Mouse (Mus musculus) liver, adult 2 months (tissue): ENCODE data around the gene Fosl1.

ENCODE experiments used
- CTCF ChIP-seq: fragments of 200-500 bp; IDR thresholded peaks from 2 replicates; pipeline ENCODE4 v1.5.1; 2011; ENCODE audit warnings: low read depth, low read length, control low read depth
- POLR2A ChIP-seq: fragments of 200-500 bp; IDR thresholded peaks from 2 replicates; pipeline ENCODE4 v1.6.1; 2011; ENCODE audit warnings: low read length, control low read depth; ENCODE audit not compliant: insufficient read depth; ENCODE audit errors: extremely low read depth

- TF ChIP-seq CTCF (no peak), POLR2A (no peak)
Observed at GRCm38 (mm10) chr19:5433951-5434350, 13.4 kb upstream of the Fosl1 start.
